Mouse (Mus musculus): ENCODE results near the gene Slc7a12.

Gene Slc7a12

DNA sequence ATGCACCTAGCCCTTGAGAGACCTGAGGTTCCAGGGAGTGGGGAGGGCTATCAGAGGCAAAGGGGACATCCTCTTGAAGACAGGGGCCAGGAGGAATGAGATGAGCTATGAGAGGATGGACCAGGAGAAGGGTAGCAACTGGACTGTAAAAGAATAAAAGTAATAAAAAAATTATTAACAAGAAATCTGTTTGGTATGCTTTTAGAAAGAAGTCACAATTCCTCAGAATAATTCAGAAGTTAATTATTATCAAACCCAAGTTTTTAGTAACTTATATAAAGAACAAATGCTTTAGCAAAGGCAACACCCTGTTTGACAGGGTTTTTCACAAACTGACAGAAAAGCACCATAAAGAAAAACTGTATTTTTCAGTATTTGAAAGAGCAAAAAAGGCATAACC is at the start of gene Slc7a12:
Gene Slc7a12 (plus strand): TSS at position 301 of the 400 bp plus-strand sequence.
- no peak for DNase-seq

GRCm38 (mm10) chr3:14432381-14432780 is 48.1 kb upstream of the Slc7a12 start:
- no peak for DNase-seq

DNA sequence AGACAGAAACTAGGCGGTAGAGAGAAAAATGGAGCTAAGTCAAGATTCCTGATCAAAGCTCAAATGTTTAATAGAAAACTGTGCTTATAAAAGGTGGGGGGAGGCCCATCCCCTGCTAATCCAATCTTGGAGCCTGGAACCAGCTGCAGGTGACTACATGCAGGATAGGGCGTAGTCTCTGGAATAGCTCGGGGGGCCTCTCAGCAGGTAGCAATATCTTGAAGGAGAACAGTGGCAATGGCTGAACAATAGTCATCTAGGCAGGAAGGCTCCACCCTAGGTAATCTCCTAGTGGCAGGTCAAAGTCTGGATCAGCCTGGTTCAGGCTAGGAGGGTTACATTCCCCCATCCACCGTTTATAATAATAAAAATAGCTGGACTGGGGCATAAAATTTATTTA is 34.5 kb upstream of the Slc7a12 start:
- DNase-seq, result no peak

GRCm38 (mm10) chr3:14446691-14447090 is 33.8 kb upstream of the Slc7a12 start:
- DNase-seq, result no peak

Measured in kidney, postnatal 10 days (tissue).